Mouse (Mus musculus) forebrain, embryonic 11.5 days (tissue): ENCODE results near the gene Pin4. TPM values are rescaled to one million over a fixed set of nuclear protein-coding genes. Genes with fewer than 3 reads are reported as not detected.

ENCODE experiments used
- ATAC-seq: fragments of 200-750 bp; cut with Nextera tagmentation; replicated peaks from 2 replicates; pipeline ENCODE4 v1.8.0; 2017; ENCODE audit warnings: moderate TSS enrichment; ENCODE audit not compliant: low FRiP score
- DNase-seq: peaks from one replicate; pipeline ENCODE4 v3.0.0-alpha.2; 2017; ENCODE audit warnings: low spot score
- H3K27ac ChIP-seq: fragments of 300-500 bp; sonication (generic); 2 replicates; pipeline ENCODE4 v1.5.1; 2014; ENCODE audit warnings: low read depth, low read length
- H3K27me3 ChIP-seq: fragments of 300-500 bp; sonication (generic); 2 replicates; pipeline ENCODE4 v1.6.1; 2014; ENCODE audit warnings: mild to moderate bottlenecking, low read length, mixed read lengths; ENCODE audit not compliant: control insufficient read depth, insufficient read depth
- H3K36me3 ChIP-seq: fragments of 300-500 bp; sonication (generic); 2 replicates; pipeline ENCODE4 v1.6.1; 2014; ENCODE audit warnings: mild to moderate bottlenecking, low read length, moderate library complexity, mixed read lengths; ENCODE audit not compliant: control insufficient read depth, insufficient read depth
- H3K4me1 ChIP-seq: fragments of 300-500 bp; sonication (generic); replicated peaks from 2 replicates; pipeline ENCODE4 v1.6.1; 2014; ENCODE audit warnings: low read length, mixed read lengths; ENCODE audit not compliant: control insufficient read depth, insufficient read depth
- H3K4me2 ChIP-seq: fragments of 300-500 bp; sonication (generic); 2 replicates; pipeline ENCODE4 v1.6.1; 2014; ENCODE audit warnings: low read depth, mild to moderate bottlenecking, low read length, moderate library complexity, mixed read lengths; ENCODE audit not compliant: severe bottlenecking
- H3K4me3 ChIP-seq: fragments of 300-500 bp; sonication (generic); 2 replicates; pipeline ENCODE4 v1.5.1; 2014; ENCODE audit warnings: low read depth, low read length
- H3K9ac ChIP-seq: fragments of 300-500 bp; sonication (generic); 2 replicates; pipeline ENCODE4 v1.6.1; 2014; ENCODE audit warnings: low read length
- H3K9me3 ChIP-seq: fragments of 300-500 bp; sonication (generic); 2 replicates; pipeline ENCODE4 v1.6.1; 2016; ENCODE audit warnings: low read length, mixed read lengths; ENCODE audit not compliant: control insufficient read depth
- WGBS: fragments of 180-500 bp; shearing (Covaris S2); extraction: QIAGEN DNeasy Blood & Tissue Kit; methylation state at CpG from one replicate; pipeline ENCODE4 v1.1.7; 2014; 5-methylcytosine and 5-hydroxymethylcytosine counted together
- polyA plus RNA-seq: library from polyadenylated mRNA; unstranded; fragments of >200 nt; fragmentation: Nextera tagmentation; extraction: Ambion mirVana; gene quantifications from 2 replicates; pipeline ENCODE4 v1.2.1, GENCODE M21; 2014

Pin4 gene
- 73.6 and 77.5 TPM in 2 replicates for polyA plus RNA-seq

GRCm38 (mm10) chrX:102119042-102119864 is at the start of gene Pin4:
TSS of gene Pin4 (plus strand) at chrX:102119447.
- H3K9ac ChIP-seq: peak within 1 kb of the TSS; percentile 59
- no peaks in the 10 kb centered on the region for H3K27me3 ChIP-seq
- H3K4me2 ChIP-seq: peak within 1 kb of the TSS; percentile 54
- no peak within 1 kb of the TSS; the same call in 1 of the 2 replicates for H3K27ac ChIP-seq
- H3K9me3 ChIP-seq: no peaks in the 10 kb centered on the region
- H3K4me3 ChIP-seq: peak within 1 kb of the TSS; percentile 54
- peak; percentile 99 for ATAC-seq
- no peaks in the 10 kb centered on the region for H3K36me3 ChIP-seq
- peak; percentile 94 for DNase-seq
- WGBS: 22% methylated on average over 30 of the region's 30 CpGs
- H3K4me1 ChIP-seq: 0 out of 2 replicates have a peak, but pooled peaks cover 3% of the 10 kb centered on the region

- H3K4me2 ChIP-seq: peak within 1 kb of the TSS; percentile 67
- peak; percentile 94 for ATAC-seq
- no peaks in the 10 kb centered on the region for H3K4me1 ChIP-seq
- no peaks in the 10 kb centered on the region for H3K36me3 ChIP-seq
- H3K9ac ChIP-seq: peak within 1 kb of the TSS; percentile 61
- H3K4me3 ChIP-seq: peak within 1 kb of the TSS; percentile 48
- 22% methylated on average over 59 of the region's 61 CpGs for whole genome bisulfite sequencing
- H3K9me3 ChIP-seq: no peaks in the 10 kb centered on the region
- no peaks in the 10 kb centered on the region; the same call in 1 of the 2 replicates for H3K27me3 ChIP-seq
- peak within 1 kb of the TSS; percentile 58 for H3K27ac ChIP-seq
- DNase-seq: peak; percentile 86
These were observed 48.4 kb upstream of the Pin4 start, which contains the start of gene Rtl5 for GRCm38 (mm10) chrX:102070591-102071471. TSS of gene Rtl5 (minus strand) at chrX:102071304.

- ATAC-seq (peak; percentile 22; the same call in 1 of the 2 replicates), DNase-seq (no peak)
- Histone ChIP-seq H3K27ac (peak overlapping the region; percentile 58), H3K4me3 (peak overlapping the region; percentile 48; the same call in 1 of the 2 replicates), H3K9me3 (no peaks in the 10 kb centered on the region), H3K4me1 (no peaks in the 10 kb centered on the region), H3K27me3 (no peaks in the 10 kb centered on the region; the same call in 1 of the 2 replicates), H3K9ac (peak overlapping the region; percentile 61), H3K36me3 (no peaks in the 10 kb centered on the region), H3K4me2 (peak overlapping the region; percentile 67)
- WGBS: 22% methylated on average over 2 of the region's 2 CpGs
These were observed 47.7 kb upstream of the Pin4 start for GRCm38 (mm10) chrX:102071517-102071916.

GRCm38 (mm10) chrX:102073605-102074325 is 45.5 kb upstream of the Pin4 start:
- H3K36me3 ChIP-seq: no peaks in the 10 kb centered on the region
- DNase-seq: no peak
- no peak overlapping the region for H3K4me3 ChIP-seq
- 78% methylated on average over 14 of the region's 14 CpGs for WGBS
- no peak overlapping the region for H3K4me2 ChIP-seq
- H3K9ac ChIP-seq: no peak overlapping the region
- H3K9me3 ChIP-seq: no peaks in the 10 kb centered on the region
- ATAC-seq: no peak
- no peak overlapping the region for H3K27ac ChIP-seq
- no peaks in the 10 kb centered on the region; the same call in 1 of the 2 replicates for H3K27me3 ChIP-seq
- no peaks in the 10 kb centered on the region for H3K4me1 ChIP-seq

- H3K4me3 ChIP-seq: no peak overlapping the region
- no peak for DNase-seq
- H3K36me3 ChIP-seq: no peaks in the 10 kb centered on the region
- no peak for ATAC-seq
- no peak overlapping the region for H3K9ac ChIP-seq
- H3K27ac ChIP-seq: no peak overlapping the region
- H3K4me2 ChIP-seq: no peak overlapping the region
- no peaks in the 10 kb centered on the region for H3K9me3 ChIP-seq
- no peaks in the 10 kb centered on the region for H3K4me1 ChIP-seq
- WGBS: 72% methylated on average over 5 of the region's 5 CpGs
- no peaks in the 10 kb centered on the region; the same call in 1 of the 2 replicates for H3K27me3 ChIP-seq
These were observed 44.8 kb upstream of the Pin4 start for GRCm38 (mm10) chrX:102074435-102074834.

- ATAC-seq (no peak), DNase-seq (no peak)
- H3K36me3 ChIP-seq: no peaks in the 10 kb centered on the region
- no peaks in the 10 kb centered on the region for H3K9me3 ChIP-seq
- no peaks in the 10 kb centered on the region for H3K4me1 ChIP-seq
- H3K27me3 ChIP-seq: no peaks in the 10 kb centered on the region; the same call in 1 of the 2 replicates
- H3K4me2 ChIP-seq: no peak overlapping the region
- no peak overlapping the region for H3K9ac ChIP-seq
- WGBS: 79% methylated on average over 4 of the region's 4 CpGs
- H3K27ac ChIP-seq: no peak overlapping the region
- no peak overlapping the region for H3K4me3 ChIP-seq
These were observed 44.1 kb upstream of the Pin4 start for GRCm38 (mm10) chrX:102075158-102075557.

GRCm38 (mm10) chrX:102076886-102077765 is 42.1 kb upstream of the Pin4 start:
- Histone ChIP-seq H3K36me3 (no peaks in the 10 kb centered on the region), H3K27ac (no peak overlapping the region), H3K27me3 (no peaks in the 10 kb centered on the region; the same call in 1 of the 2 replicates), H3K4me3 (no peak overlapping the region), H3K9ac (no peak overlapping the region), H3K9me3 (no peaks in the 10 kb centered on the region), H3K4me1 (no peaks in the 10 kb centered on the region; the same call in 1 of the 2 replicates), H3K4me2 (no peak overlapping the region)
- DNase-seq: no peak
- no peak for ATAC-seq
- WGBS: 88% methylated on average over 7 of the region's 7 CpGs
